Mouse (Mus musculus) R1 (cell line): ENCODE data around the gene Plod3.

Experiments used
- DNase-seq: peaks from one replicate; pipeline ENCODE4 v3.0.0-alpha.2; 2018; ENCODE audit warnings: low read depth, low spot score

The Plod3 gene

DNA sequence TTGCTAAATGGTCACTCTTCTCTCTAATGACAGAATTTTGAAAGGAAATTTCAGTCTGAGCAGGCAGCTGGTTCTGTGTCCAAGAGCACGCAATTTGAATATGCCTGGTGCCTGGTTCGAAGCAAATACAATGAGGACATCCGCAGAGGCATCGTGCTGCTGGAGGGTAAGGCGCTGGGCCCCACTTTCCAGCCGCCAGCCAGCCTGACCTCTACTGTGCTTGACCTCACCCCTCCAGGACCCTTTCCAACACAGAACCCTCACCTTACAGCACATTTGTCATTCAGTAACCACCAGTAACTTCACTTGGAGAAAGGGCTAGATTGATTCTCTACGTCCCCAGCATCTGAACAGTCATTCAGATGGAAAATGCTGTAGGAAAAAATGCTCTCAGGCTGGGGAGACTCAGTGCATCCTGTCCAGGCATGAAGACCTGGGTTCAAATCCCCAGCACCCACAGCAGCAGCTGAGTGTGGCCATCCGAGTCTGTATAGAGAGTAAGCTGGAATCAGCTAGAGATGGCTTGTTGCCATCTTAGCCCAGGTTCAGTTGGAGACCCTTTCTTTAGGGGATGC, 23.8 kb upstream of the Plod3 start:
- DNase-seq, result no peak

DNA sequence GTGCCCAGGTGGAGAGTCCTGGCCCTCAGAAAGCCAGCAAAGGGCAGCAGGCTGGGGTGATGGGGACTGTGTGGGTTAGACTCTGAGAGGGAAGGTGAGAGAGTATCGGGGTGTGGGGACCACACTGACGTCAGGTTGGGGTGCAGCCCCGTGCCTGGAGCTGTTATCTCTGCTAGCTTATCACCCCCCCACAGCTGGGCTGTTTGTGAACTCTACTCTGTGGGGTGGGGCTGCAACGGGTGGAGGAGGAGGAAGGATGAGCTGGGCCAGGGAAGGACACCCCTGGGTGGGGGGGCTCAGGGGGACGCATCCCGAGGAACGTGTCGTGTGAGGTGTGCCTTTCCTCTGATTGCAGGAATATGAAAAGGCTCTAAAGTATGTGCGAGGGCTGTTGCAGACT, 21.6 kb upstream of the Plod3 start:
- DNase-seq, result no peak

DNA sequence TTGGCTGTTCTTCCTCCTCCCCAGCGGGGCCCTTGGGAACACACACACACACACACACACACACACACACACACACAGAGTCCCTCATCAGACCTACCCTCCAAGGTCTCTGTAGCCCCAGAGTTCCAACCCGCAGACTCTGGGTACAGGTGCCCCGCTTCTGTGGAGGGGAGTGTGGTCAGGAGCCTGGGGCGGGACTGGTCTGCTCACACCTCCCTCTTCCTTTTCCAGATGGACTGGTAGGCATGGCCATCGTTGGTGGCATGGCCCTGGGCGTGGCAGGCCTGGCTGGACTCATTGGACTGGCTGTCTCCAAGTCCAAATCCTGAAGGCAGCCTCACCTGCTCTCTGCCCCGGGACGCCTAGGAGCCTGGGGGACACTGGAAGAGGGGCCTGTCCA, 21.1 kb upstream of the Plod3 start:
- DNase-seq, result no peak

DNA sequence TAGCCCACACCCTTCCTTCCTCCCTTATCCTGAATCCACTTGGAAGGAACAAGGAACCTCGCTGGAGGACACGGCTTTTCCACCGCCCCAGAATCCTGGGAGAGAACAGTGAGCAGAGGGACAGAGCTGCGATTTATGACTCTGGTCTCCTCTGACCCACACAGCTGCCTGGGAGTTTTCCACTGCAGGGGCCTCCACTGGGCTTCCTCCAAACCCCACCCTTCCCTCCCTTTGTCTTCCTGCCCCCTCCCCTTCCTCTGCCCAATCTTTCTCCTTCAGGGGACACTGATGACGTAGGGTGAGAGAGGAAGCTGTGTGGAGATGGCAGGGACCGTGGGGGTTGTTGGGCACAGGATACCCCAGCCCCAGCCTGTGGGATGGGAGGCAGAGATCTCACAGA, 20.5 kb upstream of the Plod3 start, which contains the start of gene Cldn15:
Cldn15 (plus strand) TSS at position 286 of the 400 bp plus-strand sequence.
- DNase-seq, result peak; percentile 78

DNA sequence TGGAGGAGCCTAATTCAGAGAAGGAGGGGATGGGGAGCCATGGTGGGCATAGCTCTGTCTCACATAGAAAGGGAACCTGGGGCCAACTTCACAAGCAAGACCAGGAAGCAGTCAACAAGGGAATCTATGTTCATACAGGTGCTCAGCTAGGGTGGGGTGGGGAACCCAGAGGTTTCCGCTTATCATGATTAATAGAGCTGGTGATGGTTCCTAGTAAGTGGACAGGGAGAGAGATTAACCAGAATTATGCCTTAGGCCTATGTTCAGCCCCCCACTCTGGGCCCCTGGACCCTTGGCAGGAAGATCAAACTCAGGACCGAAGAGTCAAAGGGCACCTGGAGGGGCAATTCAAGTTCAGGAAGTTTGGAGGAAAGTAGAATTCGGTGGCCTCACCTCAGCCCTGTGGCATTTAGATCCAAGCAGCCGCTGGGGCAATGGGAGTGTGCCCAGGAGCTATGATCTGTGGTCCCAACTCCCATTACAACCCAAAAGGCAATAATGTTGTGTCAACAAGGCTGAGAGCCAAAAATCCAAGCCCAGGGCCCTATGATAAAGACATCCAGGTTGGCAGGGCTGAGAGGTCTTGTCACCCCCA, 19.9 kb upstream of the Plod3 start:
- no peak for DNase-seq

DNA sequence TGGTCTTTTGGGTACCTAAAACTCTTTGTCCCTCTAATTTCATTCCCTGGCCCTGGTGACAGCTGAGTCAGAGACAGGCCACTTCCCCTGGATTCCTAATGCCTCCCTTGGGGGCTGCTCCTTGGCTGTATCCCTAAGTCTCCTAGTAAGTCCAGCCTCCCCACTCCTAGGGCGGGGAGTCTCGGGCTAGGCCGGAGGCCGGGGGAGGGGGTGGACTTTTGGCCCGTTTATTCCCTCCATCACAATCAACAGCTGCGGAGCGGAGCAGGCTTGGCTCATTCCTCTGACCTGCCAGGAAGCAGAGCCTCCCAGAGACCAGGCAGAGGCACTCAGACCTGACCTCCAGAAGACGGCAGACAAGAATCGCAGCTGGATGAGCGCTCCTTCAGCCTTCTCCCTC, 19.2 kb upstream of the Plod3 start:
- no peak for DNase-seq

DNA sequence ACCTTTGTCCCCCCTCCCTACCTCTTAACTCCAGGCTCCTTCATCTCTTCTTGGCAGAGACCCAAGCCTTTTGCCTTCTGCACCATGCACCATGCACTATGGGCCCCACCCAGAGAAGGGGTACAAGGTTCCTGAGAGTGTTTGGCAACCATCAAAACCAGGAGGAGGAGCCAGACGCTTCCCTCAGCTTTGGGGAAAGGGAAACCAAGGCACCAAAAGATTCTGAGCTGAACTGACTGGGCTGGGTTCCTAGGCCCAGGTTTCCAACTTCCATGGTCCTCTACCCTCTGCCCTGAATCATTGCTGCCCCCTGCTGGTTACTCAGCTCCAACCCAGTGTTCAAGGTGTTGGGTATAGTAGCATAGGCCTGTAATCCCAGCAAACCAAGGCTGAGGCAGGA, 16.1 kb upstream of the Plod3 start:
- DNase-seq, result peak; percentile 85

DNA sequence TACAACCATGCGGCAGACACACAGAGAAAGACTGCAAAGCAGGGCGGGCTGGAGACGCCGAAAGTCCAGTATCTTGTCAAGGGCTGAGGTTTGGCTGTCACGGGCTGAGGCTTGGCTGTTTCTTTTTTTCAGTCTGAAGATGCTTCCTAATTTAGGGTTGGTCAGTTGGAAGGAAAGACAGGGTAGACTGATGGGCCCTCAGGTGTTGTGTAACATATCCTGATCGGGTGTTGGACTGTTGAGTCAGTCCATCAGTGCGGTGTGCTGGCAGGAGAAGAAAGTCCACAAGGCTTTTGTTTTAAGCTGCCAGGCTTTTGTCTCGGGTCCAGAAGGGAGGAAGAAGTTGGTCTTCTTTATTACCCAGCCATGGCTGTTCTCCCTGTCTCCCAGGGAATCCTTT, 13.1 kb upstream of the Plod3 start:
- no peak for DNase-seq

DNA sequence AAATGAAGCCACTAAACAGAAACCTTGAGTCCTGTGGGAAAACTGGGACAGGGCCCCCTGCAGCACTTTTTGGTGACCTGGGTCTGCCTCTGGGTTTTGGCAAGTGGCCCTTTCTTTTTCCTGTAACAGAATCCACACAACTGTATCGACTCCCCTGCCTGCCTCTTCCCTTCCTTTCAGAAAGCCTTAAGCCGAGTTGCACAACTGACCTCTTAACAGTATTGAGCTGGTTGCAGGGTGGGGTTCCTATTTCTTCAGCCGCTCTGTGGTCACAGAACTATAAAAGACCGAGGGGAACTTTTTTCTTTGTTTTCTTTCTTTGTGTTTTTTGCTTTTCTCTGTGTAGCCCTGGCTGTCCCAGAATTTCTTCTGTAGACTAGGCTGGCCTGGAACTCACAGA, 9.1 kb upstream of the Plod3 start:
- no peak for DNase-seq

DNA sequence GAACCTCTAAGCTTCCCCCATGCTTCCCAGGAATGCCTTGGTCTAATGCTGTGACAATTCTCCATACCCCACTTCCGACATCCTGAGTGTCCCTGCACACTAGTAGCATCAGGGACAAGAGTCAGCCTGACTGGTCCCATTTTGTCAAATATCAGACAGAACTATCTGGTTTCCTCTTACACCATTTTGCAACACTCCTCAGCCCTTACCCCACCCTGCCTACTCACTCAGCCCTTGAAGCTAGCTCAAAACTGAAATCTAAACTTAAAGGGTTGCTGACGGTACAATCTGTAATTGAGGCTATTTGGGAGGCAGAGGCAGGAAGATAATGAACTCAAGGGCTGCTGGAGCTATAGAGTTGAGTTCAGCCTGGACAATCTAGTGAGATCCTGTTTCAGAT, 7.1 kb upstream of the Plod3 start:
- DNase-seq, result no peak

DNA sequence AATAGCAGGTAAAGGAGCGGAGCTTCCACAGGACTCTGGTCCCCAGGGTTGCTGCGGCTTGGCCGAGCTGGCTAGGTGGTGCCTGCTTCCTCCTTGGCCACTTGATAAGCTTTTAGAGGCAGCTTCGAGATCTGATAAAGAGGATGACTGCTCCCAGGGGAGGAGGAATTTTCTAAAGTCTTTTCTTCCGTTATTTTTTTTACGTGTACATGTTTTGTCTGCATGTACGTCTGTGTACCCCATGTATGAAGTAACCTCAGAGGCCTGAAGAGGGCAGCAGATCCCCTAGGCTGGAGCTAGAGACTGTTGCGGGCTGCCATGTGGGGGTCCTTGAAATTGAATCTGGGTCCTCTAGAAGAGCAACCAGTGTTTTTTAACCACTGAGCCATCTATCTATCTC, 5.8 kb upstream of the Plod3 start:
- peak; percentile 58 for DNase-seq

DNA sequence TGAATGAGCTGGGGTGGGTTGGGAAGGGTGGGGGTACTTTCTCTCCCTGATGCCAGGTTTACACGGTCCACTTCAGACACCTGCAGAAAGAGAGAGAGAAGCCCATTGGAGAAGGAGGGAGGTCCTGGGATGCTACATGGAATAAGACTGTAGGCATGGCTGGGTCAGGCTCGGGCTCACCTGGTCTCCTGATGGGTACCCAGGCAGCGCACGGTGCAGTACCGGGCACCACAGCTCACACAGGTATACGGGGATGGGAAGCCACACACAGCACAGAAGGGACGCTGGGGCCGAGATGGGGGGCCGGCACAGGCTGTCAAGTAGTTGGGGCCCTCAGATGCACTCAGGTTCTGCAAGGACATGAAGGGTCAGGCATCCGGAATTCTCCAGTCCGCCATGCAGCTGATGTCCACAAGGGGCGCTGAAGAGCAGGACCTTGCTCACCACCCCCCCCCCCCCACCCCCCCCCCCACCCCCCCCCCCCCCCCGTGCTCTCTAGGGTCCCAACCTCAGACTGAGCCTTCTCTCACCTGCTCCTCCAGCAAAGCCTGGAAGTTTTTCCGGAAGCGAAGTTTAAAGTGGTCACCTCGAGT, 4.4 kb upstream of the Plod3 start:
- DNase-seq, result peak; percentile 49

DNA sequence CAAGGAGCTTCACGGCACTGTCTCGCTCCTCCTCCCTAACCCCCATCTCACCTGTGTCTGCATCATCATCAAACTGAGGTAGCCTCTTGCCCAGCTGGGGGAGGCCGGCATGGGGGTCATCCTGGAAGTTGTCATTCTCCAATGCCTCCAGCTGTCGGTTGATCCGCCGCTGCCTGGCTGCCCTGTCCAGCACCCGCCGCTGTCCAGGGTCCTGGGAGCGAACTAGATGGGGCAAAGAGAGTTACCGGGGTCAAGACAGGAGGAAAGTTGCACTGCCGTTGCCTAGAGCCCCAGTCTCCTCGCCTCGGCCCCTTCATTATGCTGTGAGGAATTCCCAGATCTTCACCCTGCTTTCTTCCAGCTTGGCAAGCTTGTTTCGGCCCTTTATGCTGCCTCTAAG, 2.0 kb upstream of the Plod3 start:
- no peak for DNase-seq

DNA sequence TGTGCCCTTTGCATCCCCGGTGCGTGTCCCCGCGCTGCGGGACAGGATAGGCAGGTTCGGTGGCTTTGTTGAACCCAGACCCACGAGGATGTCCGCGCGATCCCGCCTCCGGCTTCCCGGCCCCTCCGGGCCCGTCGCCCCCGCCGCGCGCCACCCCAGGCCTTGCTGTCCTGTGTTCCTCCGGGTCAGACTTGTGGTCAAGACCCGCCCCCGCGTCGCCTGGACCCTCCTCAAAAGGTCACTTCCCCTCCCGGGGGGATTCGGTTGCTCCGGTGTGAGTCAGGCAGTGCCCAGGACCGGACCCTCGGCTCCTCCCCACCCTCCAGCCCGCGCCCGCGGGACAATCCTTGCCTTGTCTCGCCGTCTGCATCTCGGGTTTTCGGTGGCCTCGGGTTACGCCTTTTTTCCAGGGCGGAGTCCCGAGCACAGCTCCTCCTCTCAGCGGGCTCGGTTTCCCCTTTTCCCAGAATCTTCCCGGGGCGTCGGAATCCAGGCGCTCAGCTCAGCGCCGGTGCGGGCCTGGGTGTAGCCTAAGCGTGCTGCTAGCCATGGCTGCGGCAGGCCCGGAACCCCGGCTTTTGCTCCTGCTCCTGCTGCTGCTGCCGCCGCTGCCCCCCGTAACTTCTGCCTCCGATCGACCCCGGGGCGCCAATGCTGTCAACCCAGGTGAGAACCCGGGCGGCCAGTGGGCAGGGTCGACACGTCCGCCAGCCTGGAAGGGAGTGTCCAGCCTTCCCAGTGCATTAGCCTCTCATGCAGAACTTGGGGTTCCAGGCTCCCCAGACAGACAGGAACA, 517 bp downstream of the Plod3 start:
- DNase-seq, result peak; percentile 73

DNA sequence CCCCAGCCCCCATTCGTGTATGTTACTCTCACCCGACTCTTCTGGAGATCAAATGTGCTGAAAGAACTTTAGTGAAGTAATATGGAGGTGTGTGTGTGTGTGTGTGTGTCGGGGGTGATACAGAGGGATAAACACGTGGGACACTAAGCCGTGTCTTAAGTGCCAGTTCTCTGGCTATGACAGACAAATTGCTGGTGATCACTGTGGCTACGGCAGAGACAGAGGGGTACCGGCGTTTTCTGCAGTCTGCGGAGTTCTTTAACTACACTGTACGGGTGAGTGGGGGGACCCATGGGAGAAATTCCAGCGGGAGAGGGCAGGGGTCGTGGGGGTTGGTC, 1.1 kb downstream of the Plod3 start, which contains the start of gene Znhit1:
Znhit1 (minus strand) TSS at position 88 of the 338 bp plus-strand sequence.
- DNase-seq, result no peak

DNA sequence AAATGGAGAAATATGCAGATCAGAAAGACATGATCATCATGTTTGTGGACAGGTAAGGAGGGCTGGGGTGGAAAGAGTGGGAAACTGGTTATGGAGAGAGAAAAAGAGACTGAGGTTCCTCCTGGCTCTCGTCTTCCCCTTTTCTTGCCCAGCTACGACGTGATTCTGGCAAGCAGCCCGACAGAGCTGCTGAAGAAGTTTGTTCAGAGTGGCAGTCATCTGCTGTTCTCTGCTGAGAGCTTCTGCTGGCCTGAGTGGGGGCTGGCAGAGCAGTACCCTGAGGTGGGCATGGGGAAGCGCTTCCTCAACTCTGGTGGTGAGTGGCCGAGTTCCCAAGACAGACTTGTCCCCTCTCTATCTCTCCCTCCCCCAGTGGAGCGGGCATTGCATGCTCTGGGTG, 1.6 kb downstream of the Plod3 start:
- no peak for DNase-seq

DNA sequence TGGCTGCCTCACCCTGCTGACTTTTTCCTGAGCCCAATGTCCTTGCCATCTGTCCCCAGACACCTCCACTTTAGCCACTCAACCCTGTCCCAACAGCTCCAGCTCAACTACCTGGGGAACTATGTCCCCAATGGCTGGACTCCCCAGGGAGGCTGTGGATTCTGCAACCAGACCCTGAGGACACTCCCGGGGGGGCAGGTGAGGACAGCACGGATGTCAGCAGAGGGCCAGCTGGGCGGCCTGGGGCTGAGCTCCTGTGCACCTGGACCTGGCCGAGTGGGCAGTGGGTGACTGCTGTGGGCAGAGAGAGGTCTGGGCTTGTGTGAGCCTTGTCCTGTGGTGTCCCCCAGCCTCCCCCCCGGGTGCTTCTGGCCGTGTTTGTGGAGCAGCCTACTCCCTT, 3.0 kb downstream of the Plod3 start:
- no peak for DNase-seq

DNA sequence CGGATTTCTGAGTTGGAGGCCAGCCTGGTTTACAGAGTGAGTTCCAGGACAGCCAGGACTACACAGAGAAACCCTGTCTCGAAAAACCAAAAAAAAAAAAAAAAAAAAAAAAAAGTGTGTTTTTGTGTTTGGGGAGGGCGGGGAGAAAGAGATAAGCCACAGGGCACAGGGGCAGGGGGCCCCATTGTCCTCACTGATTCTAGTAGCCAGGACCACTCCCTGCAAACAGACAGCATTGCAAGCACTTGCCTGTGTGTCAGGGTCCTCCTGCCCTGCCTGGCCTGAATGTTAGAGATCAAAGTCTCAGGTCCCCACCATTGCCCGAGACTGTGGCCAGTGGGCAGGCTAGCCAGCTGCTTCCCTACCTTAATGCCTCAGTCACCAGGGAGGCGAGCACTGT, 12.6 kb downstream of the Plod3 start:
- DNase-seq, result no peak

DNA sequence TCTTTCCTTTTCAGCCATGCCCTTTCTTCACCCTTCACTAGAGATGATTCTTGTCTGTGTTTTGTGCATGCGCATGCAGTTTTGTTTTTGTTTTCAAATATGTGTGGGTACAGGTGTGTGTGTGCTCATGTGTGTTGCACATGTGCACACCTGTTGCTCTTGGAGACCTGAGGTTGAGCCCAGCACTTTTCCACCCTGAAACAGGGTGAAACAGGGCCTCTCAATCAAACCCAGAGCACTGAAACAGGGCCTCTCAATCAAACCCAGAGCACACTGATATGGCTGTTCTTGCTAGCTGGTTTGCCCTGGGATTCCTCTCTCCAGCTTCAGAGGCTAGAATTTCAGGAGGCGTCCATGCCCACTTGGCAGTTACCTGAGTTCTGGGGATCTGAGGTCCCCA, 13.8 kb downstream of the Plod3 start:
- peak; percentile 85 for DNase-seq

DNA sequence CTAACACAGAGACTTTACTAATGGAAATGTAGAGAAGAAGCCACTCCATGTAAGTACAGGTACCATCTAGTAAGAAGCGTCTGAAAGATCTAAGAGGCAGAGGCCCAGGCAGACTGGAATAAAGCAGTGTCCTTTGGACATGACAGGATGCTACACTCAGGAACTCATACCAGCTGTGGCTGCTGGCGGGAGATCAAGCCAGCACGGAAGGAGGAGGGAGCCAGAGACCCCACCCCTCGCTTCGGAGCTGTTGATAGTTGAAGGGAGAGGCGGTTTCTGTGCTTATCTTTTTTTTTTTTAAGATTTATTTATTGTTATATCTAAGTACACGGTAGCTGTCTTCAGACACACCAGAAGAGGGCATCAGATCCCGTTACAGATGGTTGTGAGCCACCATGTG, 20.5 kb downstream of the Plod3 start:
- no peak for DNase-seq

DNA sequence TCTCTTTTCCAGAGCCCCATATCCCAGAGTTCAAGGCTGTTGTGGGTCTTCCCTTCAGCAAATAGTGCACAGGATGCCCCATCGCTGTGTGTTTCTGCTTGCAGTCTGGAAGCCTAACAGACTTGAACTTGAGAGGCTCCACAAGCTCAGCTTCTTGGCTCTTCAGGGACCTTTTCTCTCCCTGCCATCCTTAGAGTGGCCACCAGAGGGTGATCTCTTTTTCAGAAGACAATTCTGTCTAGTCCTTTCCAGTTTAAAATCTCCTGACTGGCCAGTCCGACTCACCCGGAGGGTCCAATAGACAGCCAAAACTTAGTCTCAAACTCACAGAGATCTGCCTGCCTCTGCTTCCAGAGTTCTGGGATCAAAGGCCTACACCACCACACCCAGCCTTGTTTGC, 23.2 kb downstream of the Plod3 start:
- peak; percentile 80 for DNase-seq

DNA sequence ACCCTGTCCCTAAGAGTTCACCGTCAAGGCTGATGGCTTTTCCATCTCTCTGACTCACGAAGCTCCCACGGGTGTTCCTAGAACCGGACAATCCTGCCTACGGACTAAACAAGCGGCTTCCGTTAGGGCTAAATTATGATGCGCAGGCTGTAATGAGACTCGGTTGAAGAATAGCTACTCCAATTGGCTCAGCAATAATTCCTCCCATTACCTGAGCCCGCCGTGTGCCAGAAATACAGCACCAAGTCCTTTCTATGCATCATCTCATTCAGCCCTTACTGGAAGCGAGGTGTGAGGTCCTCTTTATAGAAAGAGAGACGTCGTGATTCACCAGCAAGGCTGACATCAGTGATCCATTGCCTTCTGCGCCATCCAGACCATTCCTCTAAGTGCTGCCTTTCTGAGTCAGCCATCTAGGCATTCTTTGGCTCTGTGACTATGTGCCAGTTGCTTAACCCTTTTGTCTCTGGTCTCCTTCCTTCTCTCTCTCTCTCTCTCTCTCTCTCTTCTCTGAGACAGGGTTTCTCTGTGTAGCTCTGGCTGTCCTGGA, 25.7 kb downstream of the Plod3 start:
- no peak for DNase-seq

DNA sequence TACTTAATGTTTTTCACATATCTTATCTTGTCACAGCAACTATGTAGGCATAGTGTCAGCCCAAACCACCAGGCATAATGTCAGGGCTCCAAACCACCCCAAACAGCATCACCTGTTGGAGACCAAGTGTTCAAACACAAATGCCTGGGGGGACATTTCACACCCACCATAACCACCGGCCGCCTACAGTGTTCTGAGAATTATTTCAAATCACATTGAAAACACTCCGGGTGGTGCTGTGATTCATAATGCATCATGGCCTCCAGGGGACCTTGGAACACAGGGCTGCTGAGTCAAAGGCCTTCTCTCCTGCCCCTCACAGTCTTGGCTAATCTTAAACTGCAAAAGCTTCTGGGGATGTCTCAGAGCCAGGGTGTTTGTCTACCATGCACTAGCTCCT, 29.1 kb downstream of the Plod3 start:
- no peak for DNase-seq
